Mouse (Mus musculus) lung, postnatal 0 days (tissue): Measurements from ENCODE around the gene Olfml2b. TPM values are rescaled to one million over a fixed set of nuclear protein-coding genes. Genes with fewer than 3 reads are reported as not detected.

Experiments
- ATAC-seq: fragments of 200-750 bp; cut with Nextera tagmentation; 2 replicates; pipeline ENCODE4 v1.8.0; 2017; ENCODE audit warnings: moderate library complexity
- DNase-seq: peaks from one replicate; pipeline ENCODE4 v3.0.0-alpha.2; 2016; ENCODE audit warnings: low spot score
- H3K27ac ChIP-seq: fragments of 300-500 bp; sonication (generic); 2 replicates; pipeline ENCODE4 v1.5.1; 2014; ENCODE audit warnings: antibody characterized with exemption, mild to moderate bottlenecking, low read length, mixed read lengths
- H3K27me3 ChIP-seq: fragments of 300-500 bp; sonication (generic); replicated peaks from 2 replicates; pipeline ENCODE4 v1.6.1; 2014; ENCODE audit warnings: low read length, mixed read lengths; ENCODE audit not compliant: insufficient read depth
- H3K36me3 ChIP-seq: fragments of 300-500 bp; sonication (generic); 2 replicates; pipeline ENCODE4 v1.6.1; 2014; ENCODE audit warnings: low read length, mixed read lengths; ENCODE audit not compliant: insufficient read depth
- H3K4me1 ChIP-seq: fragments of 300-500 bp; sonication (generic); 2 replicates; pipeline ENCODE4 v1.6.1; 2014; ENCODE audit warnings: antibody characterized with exemption, low read depth, low read length, mixed read lengths; ENCODE audit not compliant: insufficient read depth
- H3K4me2 ChIP-seq: fragments of 300-500 bp; sonication (generic); replicated peaks from 2 replicates; pipeline ENCODE4 v1.6.1; 2014; ENCODE audit warnings: low read depth, mild to moderate bottlenecking, low read length, moderate library complexity, mixed read lengths
- H3K4me3 ChIP-seq: fragments of 300-500 bp; sonication (generic); 2 replicates; pipeline ENCODE4 v1.5.1; 2014; ENCODE audit warnings: low read depth, low read length
- H3K9ac ChIP-seq: fragments of 300-500 bp; sonication (generic); replicated peaks from 2 replicates; pipeline ENCODE4 v1.6.1; 2014; ENCODE audit warnings: low read depth, mild to moderate bottlenecking
- H3K9me3 ChIP-seq: fragments of 300-500 bp; sonication (generic); 2 replicates; pipeline ENCODE4 v1.6.1; 2016; ENCODE audit warnings: low read length, mixed read lengths
- CTCF ChIP-seq: IDR thresholded peaks from 2 replicates; pipeline ENCODE4 v1.5.1; 2016; ENCODE audit warnings: antibody characterized with exemption, mild to moderate bottlenecking
- EP300 ChIP-seq: IDR thresholded peaks from 2 replicates; pipeline ENCODE4 v1.6.1; 2016; ENCODE audit warnings: antibody characterized with exemption, mild to moderate bottlenecking, control low read depth
- WGBS: fragments of 180-500 bp; shearing (Covaris S2); extraction: QIAGEN DNeasy Blood & Tissue Kit; methylation state at CpG from one replicate; pipeline ENCODE4 v1.1.7; 2014; 5-methylcytosine and 5-hydroxymethylcytosine counted together
- polyA plus RNA-seq: library from polyadenylated mRNA; unstranded; fragments of >200 nt; fragmentation: Nextera tagmentation; extraction: Ambion mirVana; gene quantifications from 2 replicates; pipeline ENCODE4 v1.2.1, GENCODE M21; 2015

Gene Olfml2b
- polyA plus RNA-seq, 1 experiment from 2014 or later, result 26.0 TPM

- Histone ChIP-seq H3K4me1 (no peaks in the 10 kb centered on the region), H3K4me2 (no peak overlapping the region), H3K9me3 (no peaks in the 10 kb centered on the region), H3K4me3 (no peak overlapping the region), H3K36me3 (no peaks in the 10 kb centered on the region), H3K9ac (no peak overlapping the region), H3K27ac (no peak overlapping the region), H3K27me3 (no peaks in the 10 kb centered on the region)
- no peak for ATAC-seq
- TF ChIP-seq CTCF (no peak), EP300 (no peak)
- DNase-seq, result no peak
- WGBS, result 60% methylated on average over 15 of the region's 15 CpGs
These were observed 7.8 kb downstream of the Olfml2b start for GRCm38 (mm10) chr1:170651989-170652740.

GRCm38 (mm10) chr1:170655280-170655917 is 11.1 kb downstream of the Olfml2b start:
- no peaks in the 10 kb centered on the region for H3K4me1 ChIP-seq
- ATAC-seq, result peak; percentile 25; the same call in 1 of the 2 replicates
- 66% methylated on average over 5 of the region's 5 CpGs for WGBS
- H3K36me3 ChIP-seq, result no peaks in the 10 kb centered on the region
- DNase-seq, result no peak
- no peaks in the 10 kb centered on the region for H3K27me3 ChIP-seq
- no peak overlapping the region for H3K27ac ChIP-seq
- TF ChIP-seq CTCF (no peak), EP300 (no peak)
- no peak overlapping the region for H3K9ac ChIP-seq
- H3K4me2 ChIP-seq, result no peak overlapping the region
- H3K4me3 ChIP-seq, result no peak overlapping the region
- H3K9me3 ChIP-seq, result no peaks in the 10 kb centered on the region

GRCm38 (mm10) chr1:170656518-170657227 is 12.3 kb downstream of the Olfml2b start:
- Histone ChIP-seq H3K9ac (no peak overlapping the region), H3K9me3 (no peaks in the 10 kb centered on the region), H3K4me3 (no peak overlapping the region), H3K27ac (no peak overlapping the region), H3K4me1 (no peaks in the 10 kb centered on the region), H3K27me3 (no peaks in the 10 kb centered on the region), H3K36me3 (no peaks in the 10 kb centered on the region), H3K4me2 (no peak overlapping the region)
- TF ChIP-seq CTCF (no peak), EP300 (no peak)
- ATAC-seq (no peak), DNase-seq (no peak)
- 72% methylated on average over 11 of the region's 11 CpGs for WGBS

GRCm38 (mm10) chr1:170657228-170657521 is 12.8 kb downstream of the Olfml2b start:
- no peak overlapping the region for H3K4me2 ChIP-seq
- H3K4me1 ChIP-seq, result no peaks in the 10 kb centered on the region
- no peak for ATAC-seq
- H3K9me3 ChIP-seq, result no peaks in the 10 kb centered on the region
- TF ChIP-seq CTCF (no peak), EP300 (no peak)
- no peaks in the 10 kb centered on the region for H3K27me3 ChIP-seq
- no peak overlapping the region for H3K27ac ChIP-seq
- WGBS, result 65% methylated on average over 2 of the region's 2 CpGs
- H3K36me3 ChIP-seq, result no peaks in the 10 kb centered on the region
- no peak overlapping the region for H3K9ac ChIP-seq
- H3K4me3 ChIP-seq, result no peak overlapping the region
- DNase-seq, result no peak

GRCm38 (mm10) chr1:170657643-170658314 is 13.4 kb downstream of the Olfml2b start:
- TF ChIP-seq CTCF, result no peak
- ATAC-seq, result no peak
- no peak overlapping the region for H3K27ac ChIP-seq

GRCm38 (mm10) chr1:170659260-170659659 is 14.9 kb downstream of the Olfml2b start:
- Histone ChIP-seq H3K4me3 (no peak overlapping the region), H3K4me2 (no peak overlapping the region), H3K36me3 (no peaks in the 10 kb centered on the region), H3K9me3 (no peaks in the 10 kb centered on the region), H3K27me3 (no peaks in the 10 kb centered on the region), H3K9ac (no peak overlapping the region), H3K27ac (no peak overlapping the region), H3K4me1 (no peaks in the 10 kb centered on the region)
- DNase-seq (no peak), ATAC-seq (no peak)
- 70% methylated on average over 13 of the region's 13 CpGs for WGBS
- TF ChIP-seq EP300, result no peak
- no peak for TF ChIP-seq CTCF

More at GRCm38 (mm10) chr1:170657643-170658314, 13.4 kb downstream of the Olfml2b start:
- no peak overlapping the region for H3K4me3 ChIP-seq
- H3K4me2 ChIP-seq, result no peak overlapping the region
- H3K9me3 ChIP-seq, result no peaks in the 10 kb centered on the region
- no peaks in the 10 kb centered on the region for H3K27me3 ChIP-seq
- WGBS, result 66% methylated on average over 13 of the region's 13 CpGs
- no peak for DNase-seq
- H3K9ac ChIP-seq, result no peak overlapping the region
- no peaks in the 10 kb centered on the region for H3K36me3 ChIP-seq
- no peaks in the 10 kb centered on the region for H3K4me1 ChIP-seq
